Mouse (Mus musculus) kidney, postnatal 25 days (tissue): ENCODE results near the gene 4922502D21Rik.

ENCODE experiments used
- DNase-seq, 2 experiments: peaks; one replicate each; pipeline ENCODE4 v3.0.0; 2021; ENCODE audit warnings: mixed read lengths in 2 of 2

The 4922502D21Rik gene

DNA sequence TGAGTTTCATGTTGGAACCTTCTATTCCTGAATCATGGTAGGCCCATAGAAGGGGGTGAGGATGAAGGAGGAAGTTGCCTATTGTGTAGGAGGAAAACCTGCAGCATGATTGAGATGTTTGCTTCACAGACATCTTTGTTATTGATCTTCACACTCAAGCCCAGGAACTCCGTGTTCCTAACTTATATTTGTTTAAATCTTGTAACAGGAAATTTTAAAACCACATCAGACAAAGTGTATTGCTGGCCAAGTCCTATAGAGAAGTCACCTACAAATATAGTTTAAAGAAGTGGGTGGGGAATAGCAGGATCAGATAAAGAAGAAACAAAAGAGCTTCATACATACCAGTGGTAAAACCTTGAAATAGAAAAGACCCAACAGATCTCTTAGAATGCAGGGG is 27.4 kb downstream of the 4922502D21Rik start:
- DNase-seq: no peak

DNA sequence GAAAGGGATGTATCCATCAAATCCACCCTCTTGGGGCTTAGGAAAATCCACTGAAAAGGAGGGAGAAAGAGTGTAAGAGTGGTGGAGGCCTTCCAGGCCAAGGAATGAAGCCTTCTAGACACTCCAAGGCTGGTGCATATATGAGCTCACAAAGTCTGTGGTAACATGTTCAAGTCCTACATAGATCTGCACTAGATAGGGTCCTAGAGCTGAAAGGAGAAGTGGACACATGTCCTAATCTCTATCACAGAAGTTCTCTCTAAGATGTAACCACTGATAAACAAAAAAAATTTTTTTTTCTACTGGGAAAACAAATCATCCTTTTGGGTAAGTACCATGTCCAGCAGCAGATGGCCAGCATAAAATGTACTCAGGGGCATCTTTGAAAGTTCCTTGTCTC is 42.9 kb downstream of the 4922502D21Rik start:
- DNase-seq: no peak

DNA sequence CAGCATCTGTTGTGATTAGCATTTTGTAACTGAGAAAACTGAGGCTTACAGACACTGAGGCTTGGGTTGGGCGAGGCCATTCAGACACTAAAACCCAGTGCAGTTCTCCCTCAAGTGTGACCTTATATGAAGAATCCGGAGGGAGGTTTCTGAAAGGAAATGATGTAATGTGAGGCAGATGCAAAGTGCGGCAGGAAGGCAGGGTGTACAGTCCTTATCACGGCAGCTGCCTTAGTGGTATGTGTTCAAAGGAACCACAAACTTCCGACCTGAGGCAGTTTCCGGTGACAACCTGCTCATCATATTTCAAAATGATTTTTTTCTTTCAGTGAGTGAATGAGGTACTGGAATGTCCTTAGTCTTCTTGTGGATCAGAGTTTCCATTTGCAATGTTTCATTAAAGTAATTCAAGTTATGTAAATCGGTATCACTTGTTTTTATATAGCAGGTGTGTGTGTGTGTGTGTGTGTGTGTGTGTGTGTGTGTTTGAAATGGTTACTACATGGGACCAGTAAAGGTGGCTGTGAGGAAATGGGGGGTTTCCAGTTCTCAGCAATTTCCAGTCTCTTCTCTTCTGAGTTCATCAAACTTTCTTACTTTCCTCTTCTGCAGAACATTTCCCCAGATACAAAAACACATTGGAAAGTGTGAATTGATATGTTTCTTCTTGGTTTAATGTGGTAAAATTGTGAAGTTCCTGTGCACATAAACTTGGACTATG is 47.1 kb downstream of the 4922502D21Rik start:
- no peak for DNase-seq

DNA sequence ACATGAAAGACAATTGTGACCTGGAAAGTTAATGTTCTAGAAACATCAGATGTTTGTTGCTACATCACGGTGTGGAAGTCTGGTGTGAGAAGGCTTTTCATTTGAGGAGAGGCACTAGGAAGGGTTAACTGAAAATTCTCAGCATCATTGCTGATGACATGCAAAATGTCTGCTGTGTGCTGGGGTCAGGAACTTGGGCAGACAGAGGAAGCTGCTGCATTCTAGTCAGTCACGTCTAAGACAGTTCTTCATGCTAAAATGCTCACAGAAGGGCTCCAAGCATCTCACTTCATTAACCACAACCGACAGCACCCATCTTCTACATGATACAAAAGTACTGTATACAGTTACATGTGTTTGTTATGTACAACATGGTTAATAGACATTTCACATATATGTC is 48.3 kb downstream of the 4922502D21Rik start:
- no peak for DNase-seq

DNA sequence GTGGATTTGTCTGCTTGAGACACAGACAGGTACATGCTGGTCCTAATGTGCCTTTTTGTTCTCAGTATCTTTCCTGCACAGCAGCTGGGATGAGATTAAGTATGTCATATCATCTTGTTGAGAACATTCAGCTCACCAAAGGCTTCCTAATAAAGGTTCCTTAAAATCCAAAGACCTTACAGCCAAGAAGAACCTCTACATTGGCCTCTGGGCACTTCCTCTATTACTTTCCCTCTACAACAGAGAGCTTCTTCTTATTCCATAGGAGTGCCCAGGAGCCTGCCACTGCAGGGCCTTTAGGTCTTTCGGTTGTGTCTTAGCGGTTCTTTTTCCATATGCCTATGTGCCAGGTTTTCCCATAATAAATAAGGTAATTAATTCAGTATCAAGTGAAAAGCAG is 55.1 kb downstream of the 4922502D21Rik start:
- no peak for DNase-seq

DNA sequence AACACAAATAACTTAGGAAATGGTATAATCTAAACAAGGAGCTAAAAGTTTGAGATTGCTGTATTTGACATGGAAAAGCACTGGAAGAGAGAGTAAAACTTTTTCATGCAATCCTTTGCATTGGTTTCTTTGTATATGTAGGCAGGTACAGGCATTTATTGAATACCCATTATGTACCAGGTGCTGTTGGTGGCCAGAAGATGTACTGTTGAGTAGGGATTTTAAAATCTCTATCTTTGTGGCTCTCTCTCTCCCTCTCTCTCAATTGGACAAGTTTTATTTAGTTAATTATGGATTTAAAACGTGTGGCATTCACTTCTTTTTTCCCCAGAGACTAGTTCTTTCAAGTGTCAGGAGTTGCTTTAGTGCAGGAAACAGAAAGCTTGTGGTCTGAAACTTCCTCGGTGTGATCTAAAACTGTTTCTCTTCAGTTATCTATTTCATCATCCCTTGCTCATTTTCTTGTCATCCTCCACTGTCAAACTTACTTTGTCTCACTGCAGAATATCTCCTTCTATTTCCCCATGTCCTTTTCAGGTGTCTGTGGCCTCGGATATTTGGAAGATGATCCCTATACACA is 55.9 kb downstream of the 4922502D21Rik start:
- DNase-seq: no peak

DNA sequence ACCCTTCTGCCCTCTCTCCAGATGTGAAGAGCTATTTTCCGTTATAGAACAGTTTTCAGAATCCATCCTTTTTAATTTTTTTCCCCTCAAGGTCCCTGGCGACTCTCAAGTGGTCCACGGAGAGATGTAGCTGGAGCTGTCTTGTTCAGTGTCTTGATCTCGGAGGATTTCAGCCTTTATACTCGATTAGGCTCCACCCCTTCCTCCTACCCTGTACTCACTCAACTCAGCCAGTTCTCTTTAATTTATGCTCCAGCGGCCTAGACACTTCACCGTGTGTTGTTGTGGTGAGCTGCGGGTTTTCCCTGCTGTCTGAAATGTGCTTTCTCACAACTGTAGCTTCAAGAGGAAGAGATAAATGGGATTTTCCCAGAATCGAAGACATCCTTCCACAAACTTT is 56.4 kb downstream of the 4922502D21Rik start, which contains the start of gene Cd69:
Gene Cd69, minus strand, starts transcription at position 217 of the 400 bp plus-strand sequence.
- no peak for DNase-seq

DNA sequence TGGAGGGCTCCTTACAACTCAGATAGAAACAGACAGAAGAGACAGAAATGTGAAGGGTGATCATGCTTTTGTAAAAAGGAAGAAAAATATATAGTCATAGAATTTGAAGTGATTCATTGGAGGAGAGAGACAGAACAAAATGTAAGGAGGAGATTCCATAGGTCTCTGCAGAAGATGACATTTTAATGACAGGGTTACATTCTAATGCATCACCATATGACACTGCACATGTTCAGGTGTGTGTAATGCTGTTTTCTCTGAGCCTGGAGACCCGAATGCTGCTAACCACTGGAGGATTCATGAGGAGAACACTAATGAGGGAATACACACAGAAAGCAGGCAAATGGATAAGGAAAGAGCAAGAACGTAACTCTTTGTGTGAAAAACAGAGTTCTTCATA is 57.1 kb downstream of the 4922502D21Rik start:
- no peak for DNase-seq

DNA sequence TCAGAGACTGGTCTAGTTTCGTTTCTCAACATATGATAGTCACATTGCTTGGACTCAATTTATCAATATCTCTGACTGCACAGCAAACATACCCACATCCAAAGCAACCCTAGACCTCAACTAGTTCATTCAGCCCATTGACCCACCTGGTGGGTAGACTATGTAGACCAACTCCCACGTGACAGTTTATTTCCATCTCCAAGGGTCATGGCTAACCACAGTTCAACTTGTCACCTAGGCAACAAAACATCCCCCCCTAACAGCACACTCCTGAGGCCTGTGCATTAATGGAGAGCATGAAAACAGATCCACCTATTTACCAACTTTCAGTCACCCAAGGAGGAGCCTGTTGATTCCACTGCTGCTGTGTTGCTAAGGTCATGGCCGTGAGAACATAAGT is 57.9 kb downstream of the 4922502D21Rik start:
- DNase-seq: no peak
